8 mouse cellular contexts compared by ENCODE assay signal in the genomic region with DNA sequence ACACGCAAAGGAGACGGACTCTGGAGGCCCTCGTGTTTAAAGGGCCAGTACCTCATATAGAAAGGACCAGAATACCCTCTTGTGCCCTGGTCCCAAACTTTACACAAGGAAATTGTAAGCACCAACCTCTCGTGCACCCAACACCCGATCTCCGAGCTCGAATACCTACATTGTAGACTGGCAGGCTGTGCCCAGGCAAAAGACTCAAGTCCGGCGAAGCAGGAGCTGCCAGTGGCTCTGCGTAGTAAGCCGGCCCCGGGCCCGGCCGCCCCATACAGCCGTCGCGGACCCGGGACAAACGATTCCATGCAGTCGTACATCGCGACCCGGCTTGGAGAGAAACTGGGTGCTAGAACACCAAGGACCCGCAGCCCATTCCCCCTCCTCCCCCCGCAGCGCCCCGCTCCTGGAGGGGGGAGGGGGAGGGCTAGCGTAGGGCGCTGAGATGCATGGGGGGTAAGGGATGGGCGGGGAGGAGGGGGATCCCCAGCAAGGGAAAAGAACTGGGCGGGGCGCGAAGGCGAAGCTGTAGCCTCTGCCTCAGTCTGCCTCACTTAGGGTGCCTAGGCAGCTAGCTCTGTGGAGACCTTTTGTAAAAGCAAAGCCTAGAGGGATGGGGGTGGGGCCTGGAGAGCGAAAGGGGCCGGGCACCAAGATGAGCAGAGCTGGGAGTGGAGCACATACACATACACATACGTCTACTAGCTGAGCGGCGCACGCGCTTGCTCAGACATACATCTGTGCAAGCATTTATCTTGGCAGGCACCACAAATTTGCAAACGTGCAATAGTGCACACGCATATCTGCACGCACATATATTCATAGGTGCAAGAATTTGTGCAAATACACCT. TPM values are rescaled to one million over a fixed set of nuclear protein-coding genes. Genes with fewer than 3 reads are reported as not detected.
DNase-seq lines count a peak whose midpoint lies in the region; ATAC-seq and TF ChIP-seq lines count a peak whose summit lies in the region.

No protein-coding gene starts in this region.

- peak; percentile 64 for ATAC-seq in G1E (ENCODE audit: extremely low read depth, insufficient number of reproducible peaks, low FRiP score, poor library complexity, severe bottlenecking)
- peak; percentile 54; the same call in 1 of the 2 replicates for ATAC-seq in cerebellum, adult (ENCODE audit: insufficient number of reproducible peaks, low FRiP score, low TSS enrichment)
- peak; percentile 93 for ATAC-seq in forebrain, postnatal 0 days
- peak; percentile 69 for ATAC-seq in lung, embryonic 15.5 days (ENCODE audit: borderline replicate concordance, extremely low read depth, low FRiP score, low TSS enrichment)

- H3K4me1 ChIP-seq in G1E (ENCODE audit: insufficient read depth, low read depth, low read length) = peaks cover 76% of the 10 kb centered on the region
- H3K4me1 ChIP-seq in forebrain, postnatal 0 days (ENCODE audit: insufficient read depth) = peaks cover 19% of the 10 kb centered on the region
- peaks cover 67% of the 10 kb centered on the region for H3K4me1 ChIP-seq in lung, embryonic 15.5 days
- peaks cover 42% of the 10 kb centered on the region for H3K4me1 ChIP-seq in olfactory bulb, adult 2 months (ENCODE audit: control insufficient read depth, insufficient read depth, low read length)

- DNase-seq in G1E (ENCODE audit: low spot score) = peak; percentile 69
- peak; percentile 91 for DNase-seq in forebrain, postnatal 0 days
- peak; percentile 75 for DNase-seq in heart, postnatal 4 days
- peak; percentile 87 for DNase-seq in layer of hippocampus, adult 9-11 months
- DNase-seq in thymus, postnatal 36 days = peak; percentile 65 to 73

- peak overlapping the region; percentile 66 for H3K9ac ChIP-seq in forebrain, postnatal 0 days
- H3K9ac ChIP-seq in lung, embryonic 15.5 days = peak overlapping the region; percentile 58

- H3K27ac ChIP-seq in forebrain, postnatal 0 days (ENCODE audit: low read depth, low read length) = peak overlapping the region; percentile 85
- H3K27ac ChIP-seq in lung, embryonic 15.5 days = peak overlapping the region; percentile 100
- H3K27ac ChIP-seq in olfactory bulb, adult 2 months (ENCODE audit: insufficient read depth, low read depth, low read length) = peak overlapping the region; percentile 88

- no peaks in the 10 kb centered on the region for H3K36me3 ChIP-seq in G1E (replicated peaks)
- no peaks in the 10 kb centered on the region for H3K36me3 ChIP-seq in forebrain, postnatal 0 days (ENCODE audit: insufficient read depth)
- peaks cover 8% of the 10 kb centered on the region; the same call in 1 of the 2 replicates for H3K36me3 ChIP-seq in lung, embryonic 15.5 days

- peak overlapping the region; percentile 99 for H3K4me2 ChIP-seq in forebrain, postnatal 0 days (ENCODE audit: low read depth)
- peak overlapping the region; percentile 87 for H3K4me2 ChIP-seq in lung, embryonic 15.5 days

- no peak for TF ChIP-seq CTCF in G1E (IDR thresholded peaks at IDR 0.05; ENCODE audit: low read depth, low read length)
- no peak for TF ChIP-seq CTCF in forebrain, postnatal 0 days (IDR thresholded peaks at IDR 0.05; ENCODE audit: low read depth)
- no peak for TF ChIP-seq CTCF in olfactory bulb, adult 2 months (IDR thresholded peaks at IDR 0.05; ENCODE audit: insufficient read depth, low read depth, low read length)

- H3K27me3 ChIP-seq in G1E (ENCODE audit: insufficient read depth, low read length) = peaks cover 96% of the 10 kb centered on the region
- H3K27me3 ChIP-seq in forebrain, postnatal 0 days (ENCODE audit: insufficient read depth, low read length) = no peaks in the 10 kb centered on the region
- H3K27me3 ChIP-seq in lung, embryonic 15.5 days = no peaks in the 10 kb centered on the region

- no peaks in the 10 kb centered on the region for H3K9me3 ChIP-seq in G1E (replicated peaks)
- no peaks in the 10 kb centered on the region for H3K9me3 ChIP-seq in forebrain, postnatal 0 days (ENCODE audit: low read length)
- H3K9me3 ChIP-seq in lung, embryonic 15.5 days = no peaks in the 10 kb centered on the region

- H3K4me3 ChIP-seq in G1E (ENCODE audit: low read depth, low read length) = peak overlapping the region; percentile 74
- peak overlapping the region; percentile 66 for H3K4me3 ChIP-seq in forebrain, postnatal 0 days (ENCODE audit: low read depth, low read length)
- peak overlapping the region; percentile 56 for H3K4me3 ChIP-seq in lung, embryonic 15.5 days
- peak overlapping the region; percentile 73 for H3K4me3 ChIP-seq in olfactory bulb, adult 2 months (ENCODE audit: insufficient read depth, low read depth, low read length)

- 1% methylated on average over 41 of the region's 44 CpGs for WGBS in forebrain, postnatal 0 days
- 1% methylated on average over 36 of the region's 44 CpGs for WGBS in lung, embryonic 15.5 days
- WGBS in olfactory bulb, adult 2 months = under 1% methylated on average over 41 of the region's 44 CpGs

- no peak for TF ChIP-seq POLR2A in olfactory bulb, adult 2 months (IDR thresholded peaks at IDR 0.05; ENCODE audit: insufficient read depth, low read depth, low read length)

RNA-seq across cellular contexts. Expression of a gene that starts 11.2 kb away (rescaled TPM):
- total RNA-seq in G1E (2014; fragmentation: Nextera tagmentation) = 2.6 and 3.4 TPM in 2 replicates
- total RNA-seq in G1E (2017) = 1.0 and 1.9 TPM in 2 replicates
- 1.8 and 2.2 TPM in 2 replicates for polyA plus RNA-seq in G1E (2012)
- total RNA-seq in forebrain, postnatal 0 days (2014; rRNA removed) = 6.5 and 12.3 TPM in 2 replicates
- 4.5 and 4.6 TPM in 2 replicates for polyA plus RNA-seq in forebrain, postnatal 0 days (2015; fragmentation: Nextera tagmentation; extraction: Ambion mirVana)
- total RNA-seq in heart, postnatal 4 days (2021) = 10 to 100 TPM; 12.9 to 16.6 TPM
- 43.7 and 43.8 TPM in 2 replicates for polyA plus RNA-seq in lung, embryonic 15.5 days (2015; fragmentation: Nextera tagmentation; extraction: Ambion mirVana)
- not detected in 2 replicates for polyA plus RNA-seq in olfactory bulb, adult 2 months (2012; ENCODE audit: insufficient read depth, insufficient read length, low replicate concordance, missing spikeins)

RNA-seq across cellular contexts. Expression of a gene that starts 14.4 kb away (rescaled TPM):
- 23.7 and 26.6 TPM in 2 replicates for total RNA-seq in G1E (2014; fragmentation: Nextera tagmentation)
- total RNA-seq in G1E (2017) = 80.9 and 83.5 TPM in 2 replicates
- 22.1 and 27.2 TPM in 2 replicates for polyA plus RNA-seq in G1E (2012)
- 0.31 and 2.4 TPM in 2 replicates for total RNA-seq in forebrain, postnatal 0 days (2014; rRNA removed)
- 0.50 and 0.75 TPM in 2 replicates for polyA plus RNA-seq in forebrain, postnatal 0 days (2015; fragmentation: Nextera tagmentation; extraction: Ambion mirVana)
- 1 to 10 TPM in 1 of 2 experiments, under 1 TPM in 1; 0.98 to 1.0 TPM for total RNA-seq in heart, postnatal 4 days (2021)
- polyA plus RNA-seq in lung, embryonic 15.5 days (2015; fragmentation: Nextera tagmentation; extraction: Ambion mirVana) = 2.0 and 3.2 TPM in 2 replicates
- not detected in 2 replicates for polyA plus RNA-seq in olfactory bulb, adult 2 months (2012; ENCODE audit: insufficient read depth, insufficient read length, low replicate concordance, missing spikeins)

RNA-seq across cellular contexts. Expression of a gene that starts 24.2 kb away (rescaled TPM):
- total RNA-seq in G1E (2014; fragmentation: Nextera tagmentation) = not detected in 2 replicates
- total RNA-seq in G1E (2017) = 0.12 and 0.44 TPM in 2 replicates
- not detected in 2 replicates for polyA plus RNA-seq in G1E (2012)
- total RNA-seq in forebrain, postnatal 0 days (2014; rRNA removed) = 0.15 TPM in 1 of 2 replicates, not detected in the other
- not detected in 2 replicates for polyA plus RNA-seq in forebrain, postnatal 0 days (2015; fragmentation: Nextera tagmentation; extraction: Ambion mirVana)
- total RNA-seq in heart, postnatal 4 days (2021) = not detected
- 0.53 and 0.57 TPM in 2 replicates for polyA plus RNA-seq in lung, embryonic 15.5 days (2015; fragmentation: Nextera tagmentation; extraction: Ambion mirVana)
- polyA plus RNA-seq in olfactory bulb, adult 2 months (2012; ENCODE audit: insufficient read depth, insufficient read length, low replicate concordance, missing spikeins) = not detected in 2 replicates

RNA-seq across cellular contexts. Expression of a gene that starts 33.1 kb away (rescaled TPM):
- 24.5 and 25.8 TPM in 2 replicates for total RNA-seq in G1E (2014; fragmentation: Nextera tagmentation)
- total RNA-seq in G1E (2017) = 31.1 and 37.2 TPM in 2 replicates
- 66.2 and 75.3 TPM in 2 replicates for polyA plus RNA-seq in G1E (2012)
- 33.2 and 39.3 TPM in 2 replicates for total RNA-seq in forebrain, postnatal 0 days (2014; rRNA removed)
- 63.0 and 63.7 TPM in 2 replicates for polyA plus RNA-seq in forebrain, postnatal 0 days (2015; fragmentation: Nextera tagmentation; extraction: Ambion mirVana)
- total RNA-seq in heart, postnatal 4 days (2021) = 10 to 100 TPM; 21.1 to 22.7 TPM
- 63.8 and 65.3 TPM in 2 replicates for polyA plus RNA-seq in lung, embryonic 15.5 days (2015; fragmentation: Nextera tagmentation; extraction: Ambion mirVana)
- not detected in 2 replicates for polyA plus RNA-seq in olfactory bulb, adult 2 months (2012; ENCODE audit: insufficient read depth, insufficient read length, low replicate concordance, missing spikeins)

RNA-seq across cellular contexts. Expression of a gene that starts 41.6 kb away (rescaled TPM):
- 2.1 and 11.9 TPM in 2 replicates for total RNA-seq in G1E (2014; fragmentation: Nextera tagmentation)
- total RNA-seq in G1E (2017) = 4.2 and 4.9 TPM in 2 replicates
- polyA plus RNA-seq in G1E (2012) = 3.1 and 4.2 TPM in 2 replicates
- 46.2 and 47.8 TPM in 2 replicates for total RNA-seq in forebrain, postnatal 0 days (2014; rRNA removed)
- 25.9 and 29.9 TPM in 2 replicates for polyA plus RNA-seq in forebrain, postnatal 0 days (2015; fragmentation: Nextera tagmentation; extraction: Ambion mirVana)
- 10 to 100 TPM; 26.8 to 29.9 TPM for total RNA-seq in heart, postnatal 4 days (2021)
- polyA plus RNA-seq in lung, embryonic 15.5 days (2015; fragmentation: Nextera tagmentation; extraction: Ambion mirVana) = 74.1 and 78.1 TPM in 2 replicates
- polyA plus RNA-seq in olfactory bulb, adult 2 months (2012; ENCODE audit: insufficient read depth, insufficient read length, low replicate concordance, missing spikeins) = not detected in 2 replicates

Comparison
In these comparisons a context has a peak if more than half of its experiments do, and no peak if none do; other contexts are left out.
1. Peak in every context shown above with its lines: DNase-seq, ATAC-seq, H3K4me3 ChIP-seq and H3K27ac ChIP-seq.